Mouse (Mus musculus) heart, postnatal 0 days (tissue): ENCODE results near the gene Thoc3. TPM values are rescaled to one million over a fixed set of nuclear protein-coding genes. Genes with fewer than 3 reads are reported as not detected.

Source experiments
- ATAC-seq: fragments of 200-750 bp; cut with Nextera tagmentation; 2 replicates; pipeline ENCODE4 v1.8.0; 2017; ENCODE audit warnings: low read depth, moderate number of reproducible peaks, moderate library complexity; ENCODE audit not compliant: insufficient read depth
- DNase-seq: peaks from one replicate; pipeline ENCODE4 v3.0.0-alpha.2; 2016; ENCODE audit warnings: low spot score
- H3K27ac ChIP-seq: fragments of 300-500 bp; sonication (generic); 2 replicates; pipeline ENCODE4 v1.5.1; 2014; ENCODE audit warnings: low read depth, mild to moderate bottlenecking
- H3K27me3 ChIP-seq: fragments of 300-500 bp; sonication (generic); 2 replicates; pipeline ENCODE4 v1.6.1; 2014; ENCODE audit warnings: low read length, mixed read lengths; ENCODE audit not compliant: control insufficient read depth, insufficient read depth
- H3K36me3 ChIP-seq: fragments of 300-500 bp; sonication (generic); replicated peaks from 2 replicates; pipeline ENCODE4 v1.6.1; 2014; ENCODE audit warnings: low read length, mixed read lengths; ENCODE audit not compliant: control insufficient read depth, insufficient read depth
- H3K4me1 ChIP-seq: fragments of 300-500 bp; sonication (generic); 2 replicates; pipeline ENCODE4 v1.6.1; 2014; ENCODE audit warnings: antibody characterized with exemption; ENCODE audit not compliant: control insufficient read depth, insufficient read depth
- H3K4me2 ChIP-seq: fragments of 300-500 bp; sonication (generic); 2 replicates; pipeline ENCODE4 v1.6.1; 2014; ENCODE audit warnings: low read depth, mild to moderate bottlenecking, low read length, moderate library complexity
- H3K4me3 ChIP-seq: fragments of 300-500 bp; sonication (generic); 2 replicates; pipeline ENCODE4 v1.5.1; 2014; ENCODE audit warnings: low read depth, low read length
- H3K9ac ChIP-seq: fragments of 300-500 bp; sonication (generic); replicated peaks from 2 replicates; pipeline ENCODE4 v1.6.1; 2014; ENCODE audit warnings: low read depth, low read length, mixed read lengths
- H3K9me3 ChIP-seq: fragments of 300-500 bp; sonication (generic); replicated peaks from 2 replicates; pipeline ENCODE4 v1.6.1; 2016; ENCODE audit warnings: low read length; ENCODE audit not compliant: control insufficient read depth
- CTCF ChIP-seq: IDR thresholded peaks from 2 replicates; pipeline ENCODE4 v1.5.1; 2016; ENCODE audit warnings: antibody characterized with exemption, control low read depth, low read depth
- EP300 ChIP-seq: IDR thresholded peaks from 2 replicates; pipeline ENCODE4 v1.6.1; 2016; ENCODE audit warnings: antibody characterized with exemption, low read depth
- WGBS: fragments of 180-500 bp; shearing (Covaris S2); extraction: QIAGEN DNeasy Blood & Tissue Kit; methylation state at CpG from one replicate; pipeline ENCODE4 v1.1.7; 2014; 5-methylcytosine and 5-hydroxymethylcytosine counted together
- polyA plus RNA-seq: library from polyadenylated mRNA; unstranded; fragments of >200 nt; fragmentation: Nextera tagmentation; extraction: Ambion mirVana; gene quantifications from 2 replicates; pipeline ENCODE4 v1.2.1, GENCODE M21; 2015
- total RNA-seq: library from RNA; depleted of rRNA; stranded (reverse); fragments of >200 nt; gene quantifications from 2 replicates; pipeline ENCODE4 v1.2.3, GENCODE M21; 2014; ENCODE audit warnings: low replicate concordance

Gene Thoc3
- total and polyA plus RNA-seq, 2 experiments from 2014 or later, result 32.9 to 51.5 TPM

- DNase-seq (no peak), ATAC-seq (no peak)
- no peaks in the 10 kb centered on the region for H3K36me3 ChIP-seq
- no peaks in the 10 kb centered on the region for H3K9me3 ChIP-seq
- no peak overlapping the region for H3K9ac ChIP-seq
- no peaks in the 10 kb centered on the region for H3K27me3 ChIP-seq
- no peak overlapping the region for H3K27ac ChIP-seq
- no peaks in the 10 kb centered on the region for H3K4me1 ChIP-seq
- 68% methylated on average over 3 of the region's 3 CpGs for WGBS
- no peak for TF ChIP-seq EP300
- no peak for TF ChIP-seq CTCF
- no peak overlapping the region for H3K4me2 ChIP-seq
- H3K4me3 ChIP-seq, result no peak overlapping the region
These were observed 29.8 kb downstream of the Thoc3 start for GRCm38 (mm10) chr13:54438814-54439213.

GRCm38 (mm10) chr13:54437083-54437482, 31.6 kb downstream of the Thoc3 start:
- Histone ChIP-seq H3K36me3 (no peaks in the 10 kb centered on the region), H3K27ac (no peak overlapping the region), H3K4me3 (no peak overlapping the region), H3K9me3 (no peaks in the 10 kb centered on the region), H3K4me1 (no peaks in the 10 kb centered on the region), H3K9ac (no peak overlapping the region), H3K4me2 (no peak overlapping the region), H3K27me3 (no peaks in the 10 kb centered on the region)
- TF ChIP-seq EP300, result no peak
- TF ChIP-seq CTCF, result no peak
- WGBS, result 60% methylated on average over 6 of the region's 6 CpGs
- ATAC-seq, result no peak
- DNase-seq, result no peak

GRCm38 (mm10) chr13:54436666-54437065, 32.0 kb downstream of the Thoc3 start:
- Histone ChIP-seq H3K9ac (no peak overlapping the region), H3K4me1 (no peaks in the 10 kb centered on the region), H3K4me3 (no peak overlapping the region), H3K4me2 (no peak overlapping the region), H3K36me3 (no peaks in the 10 kb centered on the region), H3K9me3 (no peaks in the 10 kb centered on the region), H3K27me3 (no peaks in the 10 kb centered on the region), H3K27ac (no peak overlapping the region)
- WGBS, result 45% methylated on average over 5 of the region's 5 CpGs
- DNase-seq, result peak; percentile 9
- TF ChIP-seq CTCF, result no peak
- TF ChIP-seq EP300, result no peak
- ATAC-seq, result no peak

GRCm38 (mm10) chr13:54431161-54431560, 37.5 kb downstream of the Thoc3 start:
- H3K27ac ChIP-seq, result no peak overlapping the region
- no peak overlapping the region for H3K4me2 ChIP-seq
- no peaks in the 10 kb centered on the region for H3K27me3 ChIP-seq
- WGBS, result 80% methylated on average over 9 of the region's 9 CpGs
- ATAC-seq (no peak), DNase-seq (no peak)
- H3K36me3 ChIP-seq, result no peaks in the 10 kb centered on the region
- H3K9ac ChIP-seq, result no peak overlapping the region
- TF ChIP-seq EP300 (no peak), CTCF (no peak)
- H3K4me1 ChIP-seq, result no peaks in the 10 kb centered on the region
- no peaks in the 10 kb centered on the region for H3K9me3 ChIP-seq
- no peak overlapping the region for H3K4me3 ChIP-seq

GRCm38 (mm10) chr13:54430051-54430450, 38.6 kb downstream of the Thoc3 start:
- no peak overlapping the region for H3K9ac ChIP-seq
- H3K9me3 ChIP-seq, result no peaks in the 10 kb centered on the region
- no peaks in the 10 kb centered on the region for H3K36me3 ChIP-seq
- ATAC-seq (no peak), DNase-seq (no peak)
- no peak overlapping the region for H3K27ac ChIP-seq
- TF ChIP-seq EP300 (no peak), CTCF (no peak)
- no peak overlapping the region for H3K4me3 ChIP-seq
- H3K4me1 ChIP-seq, result no peaks in the 10 kb centered on the region
- H3K27me3 ChIP-seq, result no peaks in the 10 kb centered on the region
- no peak overlapping the region for H3K4me2 ChIP-seq
- 34% methylated on average over 2 of the region's 2 CpGs for WGBS

GRCm38 (mm10) chr13:54428771-54429170, 39.9 kb downstream of the Thoc3 start:
- no peak for ATAC-seq
- TF ChIP-seq CTCF (no peak), EP300 (no peak)
- H3K4me1 ChIP-seq, result no peaks in the 10 kb centered on the region
- no peak overlapping the region for H3K27ac ChIP-seq
- 61% methylated on average over 3 of the region's 3 CpGs for WGBS
- H3K4me3 ChIP-seq, result no peak overlapping the region
- no peak for DNase-seq
- H3K36me3 ChIP-seq, result no peaks in the 10 kb centered on the region
- no peaks in the 10 kb centered on the region for H3K27me3 ChIP-seq
- no peaks in the 10 kb centered on the region for H3K9me3 ChIP-seq
- no peak overlapping the region for H3K4me2 ChIP-seq
- no peak overlapping the region for H3K9ac ChIP-seq
